Mouse (Mus musculus) retina, embryonic 14.5 days (tissue): ENCODE measurements around the gene Srl.
A peak's percentile ranks its signal among the peaks of the same experiment; 100 is the strongest.

ENCODE experiments used
- DNase-seq: peaks from one replicate; pipeline ENCODE4 v3.0.0-alpha.2; 2015; ENCODE audit warnings: low spot score

Gene Srl

DNA sequence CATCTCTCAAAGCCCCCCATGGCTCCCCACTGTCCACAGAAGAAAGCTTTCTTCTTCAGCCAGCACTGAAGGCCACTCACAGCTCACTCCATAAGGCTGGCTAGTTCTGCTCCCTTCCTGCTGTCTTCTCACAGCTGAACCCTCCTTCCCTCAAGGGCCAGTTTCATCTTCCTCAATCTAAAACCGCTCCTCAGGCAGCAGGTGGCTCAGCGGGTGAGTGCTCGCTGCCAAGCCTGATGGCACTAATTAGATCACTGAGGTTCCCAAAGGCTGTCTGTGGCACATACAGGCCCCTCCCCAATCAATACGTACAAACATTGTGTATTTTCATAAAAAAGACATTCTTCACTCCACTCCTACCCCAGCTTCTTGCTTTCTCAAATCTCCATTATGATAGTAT is 22.5 kb downstream of the Srl start:
- peak; percentile 36 for DNase-seq

GRCm38 (mm10) chr16:4517906-4518305 is 23.7 kb downstream of the Srl start:
- DNase-seq, result no peak

GRCm38 (mm10) chr16:4514383-4514782 is 27.2 kb downstream of the Srl start:
- no peak for DNase-seq

DNA sequence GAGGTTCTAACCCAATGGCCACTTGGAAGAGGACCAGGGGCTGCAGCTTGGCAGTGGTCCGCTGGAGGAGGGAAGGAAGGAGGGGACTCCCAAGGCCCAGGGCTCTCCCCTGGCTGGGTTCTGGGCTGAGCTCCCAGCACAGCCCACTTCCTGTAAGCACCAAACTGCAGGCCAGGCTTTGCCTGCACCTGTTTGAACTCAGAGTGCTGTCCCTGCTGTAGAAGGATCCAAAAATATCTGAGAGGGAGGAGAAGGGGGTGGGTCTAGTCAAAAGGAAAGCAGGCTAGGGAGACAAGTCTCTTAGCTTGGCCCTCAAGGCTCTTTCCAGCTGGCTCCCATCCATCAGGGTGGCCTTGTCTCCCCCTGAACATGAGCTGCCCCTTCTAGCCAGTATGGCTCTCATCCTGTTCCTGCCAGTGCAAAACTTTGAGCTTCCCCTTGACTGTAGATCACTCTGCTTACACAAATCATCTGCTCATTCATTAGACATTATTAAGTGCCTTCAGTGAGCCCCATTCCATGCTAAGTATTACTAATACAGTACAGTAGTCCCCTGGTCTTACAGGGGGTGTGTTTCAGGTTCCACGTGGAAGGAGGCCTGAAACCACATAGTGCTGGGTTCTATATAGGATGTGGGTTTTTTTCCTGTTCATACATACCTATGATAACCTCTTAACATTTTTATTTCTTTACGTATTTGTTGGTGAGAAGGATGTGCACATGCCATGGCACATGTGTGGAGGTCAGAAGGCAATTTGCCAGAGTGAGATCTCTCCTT is 28.8 kb downstream of the Srl start:
- DNase-seq, result no peak

DNA sequence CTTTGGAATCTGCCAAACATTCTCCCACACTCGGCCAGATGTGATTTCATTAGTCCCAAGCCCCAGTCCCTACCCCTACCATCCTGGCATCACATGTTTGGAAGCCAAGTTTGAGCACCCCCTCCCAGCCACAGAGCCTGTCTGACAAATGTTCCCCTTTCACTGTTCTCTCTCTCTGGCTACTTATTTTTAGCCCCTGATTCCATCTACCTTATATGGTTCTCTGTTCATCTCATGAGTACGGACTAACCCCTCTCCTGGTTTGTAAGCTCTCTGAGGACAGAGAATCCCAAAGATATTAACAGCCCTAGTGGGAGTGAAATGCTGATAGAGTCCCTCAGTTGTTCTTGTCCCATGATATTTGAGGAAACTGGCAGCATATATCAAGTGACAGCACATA is 30.2 kb downstream of the Srl start:
- DNase-seq, result no peak

- DNase-seq, result no peak
Measured at GRCm38 (mm10) chr16:4506181-4506580, 35.4 kb downstream of the Srl start.

DNA sequence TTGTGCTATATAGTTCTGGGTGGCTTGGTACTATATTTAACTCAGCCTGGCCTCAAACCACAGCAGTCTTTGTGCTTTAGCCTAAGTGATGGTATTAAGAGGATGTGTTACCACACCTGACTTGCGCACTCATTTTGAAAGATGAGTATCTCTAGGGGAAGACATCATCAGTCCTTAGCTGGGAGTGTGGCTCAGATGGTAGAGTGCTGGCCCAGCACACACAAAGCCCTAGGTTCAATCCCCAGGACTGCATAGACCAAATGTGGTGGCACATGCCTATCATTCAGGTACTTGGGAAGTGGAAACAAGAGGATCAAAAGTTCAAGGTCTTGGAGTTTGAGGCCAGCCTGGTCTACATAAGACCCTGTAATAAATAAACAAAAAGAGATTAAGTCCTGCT is 38.1 kb downstream of the Srl start:
- no peak for DNase-seq

- no peak for DNase-seq
Measured at GRCm38 (mm10) chr16:4502568-4502967, 39.0 kb downstream of the Srl start.

DNA sequence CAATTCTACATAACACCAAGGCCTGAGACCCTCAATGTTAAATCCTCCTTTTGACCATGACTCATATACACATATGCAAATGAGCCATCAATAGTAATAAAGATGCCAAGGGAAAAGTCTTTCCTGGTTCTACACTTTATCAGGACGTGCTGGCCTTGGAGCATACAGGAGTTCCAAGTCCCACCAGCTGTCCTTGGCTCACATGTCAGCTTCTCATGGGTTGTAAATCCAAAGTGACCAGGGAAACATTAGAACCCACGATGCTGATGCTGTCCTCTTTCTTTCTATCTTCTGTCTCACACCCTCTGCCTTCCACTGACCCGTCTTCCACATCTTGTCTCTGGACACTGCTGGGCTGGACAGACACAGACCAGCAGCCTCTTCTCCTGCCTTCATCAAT is 39.9 kb downstream of the Srl start:
- no peak for DNase-seq

GRCm38 (mm10) chr16:4500598-4501385 is 40.8 kb downstream of the Srl start:
- DNase-seq, result no peak

DNA sequence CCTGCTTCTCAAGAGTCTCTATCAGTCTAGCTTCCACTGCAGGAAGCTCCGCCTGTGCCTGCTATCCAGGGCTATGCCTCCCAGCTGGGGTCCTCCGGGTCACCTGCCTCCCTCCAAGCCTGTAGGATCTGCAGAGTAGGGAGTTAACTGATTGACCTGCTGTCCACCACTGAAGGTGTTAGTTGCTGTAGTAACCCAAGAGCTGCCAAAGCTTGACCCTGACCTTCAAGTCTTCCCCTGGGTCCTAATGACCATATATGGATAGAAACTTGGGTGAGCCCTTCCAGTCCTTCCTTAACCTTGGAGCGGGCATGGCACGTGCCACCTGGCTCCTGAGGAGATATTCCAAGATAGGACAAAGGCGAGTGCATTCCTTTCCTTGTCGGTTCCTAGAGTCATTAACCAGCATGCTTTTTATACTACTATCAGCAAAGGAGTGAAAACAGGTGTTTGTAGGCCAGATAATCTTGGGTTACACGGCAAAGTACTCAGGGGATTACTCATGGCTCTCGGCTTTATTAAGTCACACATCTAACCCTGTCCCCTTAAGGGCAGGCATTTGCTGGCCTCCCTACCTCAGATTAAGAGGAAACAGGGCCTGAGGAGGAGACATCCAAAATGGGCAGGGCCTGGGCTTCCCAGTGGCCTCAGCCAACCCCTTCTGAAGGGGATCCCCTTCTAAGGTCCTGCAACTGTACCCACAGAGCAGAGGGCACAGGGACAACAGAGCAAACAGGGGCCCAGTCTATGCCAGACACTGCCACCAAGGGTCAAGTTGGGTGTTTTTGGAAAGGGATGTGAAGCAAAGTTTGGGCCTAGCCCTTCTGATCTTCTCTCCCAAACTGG is 43.6 kb downstream of the Srl start:
- no peak for DNase-seq

DNA sequence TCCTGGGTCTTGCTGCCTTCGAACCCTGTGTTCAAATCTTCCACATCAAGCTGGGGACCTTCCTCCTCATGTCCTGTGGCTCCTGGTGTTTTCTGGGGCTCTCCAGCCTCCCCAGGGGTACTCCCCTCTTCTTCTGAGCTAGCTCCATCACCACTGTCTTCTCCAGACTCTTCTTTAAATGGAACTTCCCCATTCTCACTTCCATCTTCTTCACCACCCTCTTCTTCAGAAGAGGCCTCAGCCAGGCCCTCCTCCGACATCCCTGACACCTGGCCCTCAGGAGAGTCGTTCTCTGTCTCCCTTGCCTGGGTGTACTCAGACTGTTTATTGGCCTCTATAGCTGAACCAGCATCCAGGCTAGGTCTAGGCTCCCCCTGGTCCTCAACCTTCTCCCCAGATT is 45.1 kb downstream of the Srl start:
- DNase-seq, result no peak

GRCm38 (mm10) chr16:4495861-4496260 is 45.8 kb downstream of the Srl start:
- no peak for DNase-seq

- DNase-seq, result peak; percentile 80
Measured at GRCm38 (mm10) chr16:4492777-4493563, 48.6 kb downstream of the Srl start.

DNA sequence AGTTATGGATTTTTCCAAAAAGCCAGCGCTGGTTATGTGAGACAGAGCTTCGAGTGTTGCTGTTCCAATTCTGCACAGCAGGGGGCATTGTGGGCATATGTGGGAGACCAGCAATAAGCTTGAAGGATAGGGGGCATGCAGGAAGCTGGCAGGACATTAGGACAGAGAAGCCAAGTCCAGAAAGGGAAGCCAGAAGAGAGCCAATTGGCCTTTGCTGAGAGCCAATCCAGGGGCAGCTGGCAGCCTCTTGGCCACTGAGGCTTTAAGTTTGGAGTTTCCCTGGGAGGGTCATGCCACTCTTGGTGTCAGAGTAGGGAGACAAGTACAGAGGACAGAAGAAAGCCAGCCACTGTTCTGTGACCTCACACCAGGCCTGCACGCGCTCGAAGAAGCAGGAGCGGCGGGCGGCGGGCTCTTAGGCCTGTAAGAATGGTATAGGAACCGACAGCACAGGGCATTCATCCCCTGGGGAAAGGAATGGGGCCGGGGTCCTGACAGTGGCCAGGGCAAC is 52.4 kb downstream of the Srl start:
- peak; percentile 93 for DNase-seq

DNA sequence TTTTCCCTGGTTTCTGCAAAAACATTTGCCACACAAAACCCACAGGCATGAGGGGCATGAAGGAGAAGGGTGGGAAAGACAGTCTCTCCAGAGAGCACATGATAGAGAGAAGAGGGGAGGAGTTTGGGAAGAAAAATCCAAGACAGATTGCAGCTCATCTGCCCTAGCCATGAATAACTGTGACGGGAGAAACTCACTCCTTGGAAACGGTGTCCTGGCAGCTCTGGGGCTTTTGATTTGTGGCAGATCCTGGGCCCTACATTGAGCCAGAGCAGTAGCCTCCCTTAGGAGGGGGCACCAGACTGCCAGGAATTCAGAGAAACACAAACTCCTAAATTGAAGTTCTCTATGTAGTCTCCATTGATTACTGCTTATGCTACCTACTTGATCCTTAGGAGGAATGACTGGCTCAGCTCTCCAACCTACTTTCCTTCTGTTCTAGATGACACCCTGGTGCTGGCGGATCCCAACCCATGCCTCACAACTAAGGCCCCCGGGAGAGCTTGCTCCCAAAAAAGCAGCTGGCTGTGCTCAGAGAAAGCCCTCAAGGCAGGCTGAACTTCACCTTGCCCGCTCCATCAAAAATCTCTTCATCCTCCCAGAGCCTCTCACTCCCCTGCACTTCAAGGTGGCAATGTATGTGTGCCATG is 60.9 kb downstream of the Srl start:
- no peak for DNase-seq

GRCm38 (mm10) chr16:4477591-4478215 is 63.9 kb downstream of the Srl start:
- no peak for DNase-seq

DNA sequence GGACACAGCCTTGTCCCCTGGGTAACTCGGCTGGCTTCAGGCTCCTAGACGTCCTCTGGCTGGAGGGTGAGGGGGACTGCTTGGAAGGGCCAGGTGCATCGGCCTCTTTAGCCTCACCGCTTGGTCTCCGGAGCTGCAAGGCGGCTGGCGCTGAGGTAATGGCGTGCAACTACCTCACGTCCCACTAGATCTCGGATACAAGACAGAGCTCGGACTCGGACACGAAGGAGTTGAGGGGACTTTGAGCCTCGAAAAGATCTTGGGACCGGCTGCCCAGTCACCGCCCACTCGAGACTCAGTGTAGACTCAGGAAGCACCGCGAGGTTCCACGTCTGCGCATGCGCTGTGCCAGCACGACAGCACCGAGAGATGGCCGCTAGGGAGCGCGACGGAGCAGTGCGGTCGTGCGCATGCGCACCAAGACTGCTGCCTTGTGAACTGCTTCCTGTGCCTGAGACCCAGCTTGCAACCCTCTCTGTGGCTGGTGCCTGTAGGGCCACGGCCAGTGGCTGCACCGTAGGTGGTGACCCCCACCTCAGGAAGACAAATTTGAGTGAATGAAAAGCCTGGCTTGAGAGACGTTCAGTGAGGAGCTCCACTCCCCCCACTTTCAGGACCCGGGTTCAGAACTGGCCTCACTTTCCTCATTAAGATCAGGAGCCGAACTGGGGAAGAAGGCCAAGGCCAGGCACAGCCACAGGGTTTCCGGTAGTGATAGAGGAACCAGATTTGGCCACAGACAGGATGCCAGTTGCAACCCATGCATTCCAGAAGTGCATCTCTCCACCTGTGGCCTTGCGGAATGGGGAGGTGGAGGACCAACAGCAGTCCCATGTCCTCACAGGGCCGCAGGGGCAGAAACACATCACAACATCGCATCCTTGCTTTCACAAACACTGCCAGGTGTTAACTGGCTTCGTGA is 66.5 kb downstream of the Srl start:
- peak; percentile 98 for DNase-seq
